Mouse (Mus musculus): Measurements from ENCODE around the gene Magi2. TPM values are rescaled to one million over a fixed set of nuclear protein-coding genes. Genes with fewer than 3 reads are reported as not detected.

Gene Magi2
- polyA plus RNA-seq, 1 experiment from 2014 or later, result 4.1 TPM

DNA sequence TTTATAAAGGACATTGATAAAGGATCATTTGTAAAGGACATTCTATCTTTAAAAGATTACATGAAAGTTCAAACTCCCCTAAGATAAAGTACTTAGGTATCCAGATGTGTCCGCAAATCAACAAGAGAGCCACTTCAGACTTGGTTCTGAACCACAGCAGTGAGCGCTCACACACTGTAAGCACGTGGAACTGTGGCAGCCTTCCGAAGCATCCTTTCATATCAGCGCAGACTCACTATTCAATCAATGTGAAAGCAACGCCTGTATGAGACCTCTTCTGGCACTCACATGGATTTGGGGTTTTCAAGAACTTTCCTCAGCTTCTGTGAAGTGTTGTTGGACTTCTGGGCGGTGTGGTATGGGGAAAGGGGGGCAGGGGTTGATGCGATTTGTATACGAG, 970.6 kb downstream of the Magi2 start:
- H3K9me3 ChIP-seq (replicated peaks), result no peaks in the 10 kb centered on the region
- no peak overlapping the region for H3K4me3 ChIP-seq
- no peak overlapping the region for H3K9ac ChIP-seq
- WGBS, result 67% methylated on average over 9 of the region's 9 CpGs
- ATAC-seq (replicated peaks; ENCODE audit: insufficient number of reproducible peaks, insufficient read depth, low FRiP score, low read depth), result no peak
- no peaks in the 10 kb centered on the region for H3K36me3 ChIP-seq
- H3K27ac ChIP-seq, result no peak overlapping the region
- H3K27me3 ChIP-seq, result no peaks in the 10 kb centered on the region
- H3K4me2 ChIP-seq, result no peak overlapping the region
- no peaks in the 10 kb centered on the region for H3K4me1 ChIP-seq (replicated peaks)

DNA sequence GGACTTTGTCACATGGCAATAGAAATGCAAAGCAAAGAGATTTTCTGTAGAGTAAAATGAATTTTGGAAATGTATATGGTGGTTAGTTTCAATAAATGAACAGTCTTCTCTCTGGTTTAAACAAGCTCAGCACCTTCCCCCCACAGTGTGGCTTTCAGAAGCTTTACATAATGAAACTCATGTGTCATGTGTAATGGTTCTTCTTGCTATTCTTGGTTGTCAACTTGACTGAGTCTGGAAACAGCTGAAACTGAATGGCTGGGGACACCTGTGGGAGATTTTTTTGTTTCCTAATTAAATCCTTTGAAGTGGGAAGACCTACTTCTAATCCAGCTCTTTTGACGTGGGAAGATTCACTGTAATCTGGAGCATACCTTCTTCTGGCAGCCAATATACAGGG, 974.5 kb downstream of the Magi2 start:
- H3K9me3 ChIP-seq (replicated peaks), result no peaks in the 10 kb centered on the region
- H3K36me3 ChIP-seq, result no peaks in the 10 kb centered on the region
- H3K9ac ChIP-seq, result no peak overlapping the region
- WGBS, result 78% methylated on average over 1 of the region's 1 CpGs
- no peaks in the 10 kb centered on the region for H3K4me1 ChIP-seq (replicated peaks)
- H3K27ac ChIP-seq, result no peak overlapping the region
- H3K4me3 ChIP-seq, result no peak overlapping the region
- H3K27me3 ChIP-seq, result no peaks in the 10 kb centered on the region
- no peak overlapping the region for H3K4me2 ChIP-seq
- ATAC-seq (replicated peaks; ENCODE audit: insufficient number of reproducible peaks, insufficient read depth, low FRiP score, low read depth), result no peak

GRCm38 (mm10) chr5:20208110-20208509, 981.3 kb downstream of the Magi2 start:
- Histone ChIP-seq H3K27ac (no peak overlapping the region), H3K9ac (no peak overlapping the region), H3K27me3 (no peaks in the 10 kb centered on the region), H3K9me3 (replicated peaks) (no peaks in the 10 kb centered on the region), H3K4me3 (no peak overlapping the region), H3K4me1 (replicated peaks) (no peaks in the 10 kb centered on the region), H3K4me2 (no peak overlapping the region), H3K36me3 (no peaks in the 10 kb centered on the region)
- ATAC-seq (replicated peaks; ENCODE audit: insufficient number of reproducible peaks, insufficient read depth, low FRiP score, low read depth), result no peak
- 86% methylated on average over 2 of the region's 2 CpGs for WGBS

DNA sequence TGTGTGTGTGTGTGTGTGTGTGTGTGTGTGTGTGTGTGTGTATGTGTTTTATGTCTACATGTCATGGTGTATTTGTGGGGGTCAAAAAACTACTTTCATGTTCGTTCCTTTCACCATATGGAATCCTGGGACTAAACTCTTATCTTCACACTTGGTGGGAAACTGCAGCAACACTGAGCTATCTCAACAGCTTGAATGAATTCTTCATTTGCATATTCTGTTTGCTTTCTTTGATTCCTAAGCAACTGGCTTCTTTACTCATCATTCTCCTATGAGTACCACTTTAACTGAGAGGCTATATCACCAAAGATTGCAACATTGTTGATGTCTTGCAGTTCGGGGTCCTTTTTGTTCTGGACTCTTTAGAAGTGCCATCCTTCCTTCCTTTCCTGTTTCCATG, 986.5 kb downstream of the Magi2 start:
- no peaks in the 10 kb centered on the region for H3K9me3 ChIP-seq (replicated peaks)
- no peaks in the 10 kb centered on the region for H3K4me1 ChIP-seq (replicated peaks)
- H3K27me3 ChIP-seq, result no peaks in the 10 kb centered on the region
- no peak for ATAC-seq (replicated peaks; ENCODE audit: insufficient number of reproducible peaks, insufficient read depth, low FRiP score, low read depth)
- H3K4me2 ChIP-seq, result no peak overlapping the region
- no peak overlapping the region for H3K9ac ChIP-seq
- no peak overlapping the region for H3K27ac ChIP-seq
- 33% methylated on average over 2 of the region's 2 CpGs for WGBS
- H3K4me3 ChIP-seq, result no peak overlapping the region
- H3K36me3 ChIP-seq, result no peaks in the 10 kb centered on the region

GRCm38 (mm10) chr5:20226471-20227210, 999.8 kb downstream of the Magi2 start:
- ATAC-seq (replicated peaks; ENCODE audit: insufficient number of reproducible peaks, insufficient read depth, low FRiP score, low read depth), result no peak
- 71% methylated on average over 6 of the region's 6 CpGs for WGBS

GRCm38 (mm10) chr5:20227912-20228762, 1001.3 kb downstream of the Magi2 start:
- Histone ChIP-seq H3K4me2 (no peak overlapping the region), H3K27me3 (no peaks in the 10 kb centered on the region), H3K27ac (no peak overlapping the region), H3K4me3 (no peak overlapping the region), H3K9me3 (replicated peaks) (no peaks in the 10 kb centered on the region), H3K9ac (no peak overlapping the region), H3K36me3 (no peaks in the 10 kb centered on the region), H3K4me1 (replicated peaks) (no peaks in the 10 kb centered on the region)
- 83% methylated on average over 16 of the region's 16 CpGs for WGBS
- no peak for ATAC-seq (replicated peaks; ENCODE audit: insufficient number of reproducible peaks, insufficient read depth, low FRiP score, low read depth)

More at GRCm38 (mm10) chr5:20226471-20227210, 999.8 kb downstream of the Magi2 start:
- Histone ChIP-seq H3K9ac (no peak overlapping the region), H3K9me3 (replicated peaks) (no peaks in the 10 kb centered on the region), H3K27ac (no peak overlapping the region), H3K27me3 (no peaks in the 10 kb centered on the region), H3K4me1 (replicated peaks) (no peaks in the 10 kb centered on the region), H3K36me3 (no peaks in the 10 kb centered on the region), H3K4me3 (no peak overlapping the region), H3K4me2 (no peak overlapping the region)

DNA sequence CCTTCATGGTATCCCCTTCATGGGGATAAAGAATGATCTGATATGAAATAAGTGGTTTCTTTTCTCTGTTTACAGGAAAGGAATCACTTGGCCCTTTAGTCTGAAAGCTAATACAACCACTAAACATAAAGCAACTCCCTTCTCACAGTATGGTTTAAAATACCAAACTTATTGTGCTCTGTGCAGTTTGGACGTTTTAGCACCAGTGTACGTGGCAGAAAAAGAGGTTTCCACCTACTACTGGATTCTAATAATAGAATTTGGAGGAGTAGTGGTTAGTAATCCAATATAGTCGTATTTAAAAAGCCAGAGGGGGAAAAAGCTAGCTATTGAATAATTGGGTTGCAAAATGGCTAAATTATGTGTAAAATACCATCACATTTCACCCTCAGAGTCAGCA, 1005.1 kb downstream of the Magi2 start:
- Histone ChIP-seq H3K4me1 (replicated peaks) (no peaks in the 10 kb centered on the region), H3K27me3 (no peaks in the 10 kb centered on the region), H3K36me3 (no peaks in the 10 kb centered on the region), H3K4me2 (no peak overlapping the region), H3K4me3 (no peak overlapping the region), H3K9me3 (replicated peaks) (no peaks in the 10 kb centered on the region), H3K9ac (no peak overlapping the region), H3K27ac (no peak overlapping the region)
- ATAC-seq (replicated peaks; ENCODE audit: insufficient number of reproducible peaks, insufficient read depth, low FRiP score, low read depth), result no peak
- WGBS, result 59% methylated on average over 3 of the region's 3 CpGs

GRCm38 (mm10) chr5:20241523-20241922, 1014.7 kb downstream of the Magi2 start:
- no peak overlapping the region for H3K4me2 ChIP-seq
- no peaks in the 10 kb centered on the region for H3K36me3 ChIP-seq
- H3K4me1 ChIP-seq (replicated peaks), result no peaks in the 10 kb centered on the region
- H3K9ac ChIP-seq, result no peak overlapping the region
- ATAC-seq (replicated peaks; ENCODE audit: insufficient number of reproducible peaks, insufficient read depth, low FRiP score, low read depth), result no peak
- no peaks in the 10 kb centered on the region for H3K27me3 ChIP-seq
- no peaks in the 10 kb centered on the region for H3K9me3 ChIP-seq (replicated peaks)
- WGBS, result 84% methylated on average over 2 of the region's 2 CpGs
- no peak overlapping the region for H3K27ac ChIP-seq
- no peak overlapping the region for H3K4me3 ChIP-seq

DNA sequence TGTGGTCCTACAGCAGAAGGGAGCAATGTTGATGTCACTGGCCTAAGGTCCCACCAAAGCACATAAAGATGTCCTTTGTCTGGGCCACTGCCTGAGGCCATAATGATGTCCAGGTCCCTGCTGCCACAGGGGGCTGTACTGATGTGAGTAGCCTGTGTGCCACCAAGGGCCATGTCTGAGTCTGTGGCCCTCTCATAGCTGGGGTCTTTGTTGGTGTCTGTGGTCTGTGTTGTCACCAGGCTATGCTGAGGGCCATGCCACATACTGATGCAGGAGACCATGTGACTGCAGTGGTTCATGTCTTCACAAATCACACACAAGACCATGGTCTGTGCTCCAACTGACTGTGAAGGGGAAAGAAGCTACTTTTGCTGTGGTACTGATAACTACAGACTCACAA, 1015.7 kb downstream of the Magi2 start:
- no peak overlapping the region for H3K4me2 ChIP-seq
- ATAC-seq (replicated peaks; ENCODE audit: insufficient number of reproducible peaks, insufficient read depth, low FRiP score, low read depth), result no peak
- H3K27ac ChIP-seq, result no peak overlapping the region
- no peaks in the 10 kb centered on the region for H3K36me3 ChIP-seq
- no peaks in the 10 kb centered on the region for H3K4me1 ChIP-seq (replicated peaks)
- H3K27me3 ChIP-seq, result no peaks in the 10 kb centered on the region
- H3K9me3 ChIP-seq (replicated peaks), result no peaks in the 10 kb centered on the region
- H3K4me3 ChIP-seq, result no peak overlapping the region
- H3K9ac ChIP-seq, result no peak overlapping the region

GRCm38 (mm10) chr5:20249382-20249781, 1022.5 kb downstream of the Magi2 start:
- Histone ChIP-seq H3K4me3 (no peak overlapping the region), H3K4me1 (replicated peaks) (no peaks in the 10 kb centered on the region), H3K27me3 (no peaks in the 10 kb centered on the region), H3K27ac (no peak overlapping the region), H3K36me3 (no peaks in the 10 kb centered on the region), H3K4me2 (no peak overlapping the region), H3K9ac (no peak overlapping the region), H3K9me3 (replicated peaks) (no peaks in the 10 kb centered on the region)
- 78% methylated on average over 6 of the region's 6 CpGs for WGBS
- no peak for ATAC-seq (replicated peaks; ENCODE audit: insufficient number of reproducible peaks, insufficient read depth, low FRiP score, low read depth)

DNA sequence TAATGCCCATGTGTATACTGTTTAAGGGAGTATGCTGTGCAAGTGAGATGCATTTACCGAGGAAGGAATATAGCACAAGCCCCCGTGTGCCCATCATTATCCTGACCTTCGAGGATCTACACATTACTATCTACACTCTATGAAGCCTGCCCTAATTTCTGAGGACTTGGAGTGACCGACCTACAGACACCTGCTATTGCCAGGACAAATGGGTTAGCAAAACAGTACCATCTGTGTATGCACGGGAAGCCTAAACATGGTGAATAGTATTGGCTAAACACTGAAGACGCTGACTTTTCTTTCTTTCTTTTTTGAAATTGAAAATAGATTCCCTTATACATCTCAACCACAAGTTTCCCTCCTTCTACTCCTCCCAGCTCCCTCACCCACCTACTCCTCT, 1024.7 kb downstream of the Magi2 start:
- H3K4me1 ChIP-seq (replicated peaks), result no peaks in the 10 kb centered on the region
- H3K27ac ChIP-seq, result no peak overlapping the region
- H3K36me3 ChIP-seq, result no peaks in the 10 kb centered on the region
- WGBS, result 77% methylated on average over 6 of the region's 6 CpGs
- no peak overlapping the region for H3K4me2 ChIP-seq
- no peak for ATAC-seq (replicated peaks; ENCODE audit: insufficient number of reproducible peaks, insufficient read depth, low FRiP score, low read depth)
- no peak overlapping the region for H3K9ac ChIP-seq
- H3K27me3 ChIP-seq, result no peaks in the 10 kb centered on the region
- H3K9me3 ChIP-seq (replicated peaks), result no peaks in the 10 kb centered on the region
- no peak overlapping the region for H3K4me3 ChIP-seq

Measured in heart, embryonic 15.5 days (tissue).